Mouse (Mus musculus) kidney, postnatal 10 days (tissue): ENCODE results near the gene Slc44a1.

ENCODE experiments used
- DNase-seq: peaks from one replicate; pipeline ENCODE4 v3.0.0; 2021; ENCODE audit warnings: mixed read lengths

The Slc44a1 gene

DNA sequence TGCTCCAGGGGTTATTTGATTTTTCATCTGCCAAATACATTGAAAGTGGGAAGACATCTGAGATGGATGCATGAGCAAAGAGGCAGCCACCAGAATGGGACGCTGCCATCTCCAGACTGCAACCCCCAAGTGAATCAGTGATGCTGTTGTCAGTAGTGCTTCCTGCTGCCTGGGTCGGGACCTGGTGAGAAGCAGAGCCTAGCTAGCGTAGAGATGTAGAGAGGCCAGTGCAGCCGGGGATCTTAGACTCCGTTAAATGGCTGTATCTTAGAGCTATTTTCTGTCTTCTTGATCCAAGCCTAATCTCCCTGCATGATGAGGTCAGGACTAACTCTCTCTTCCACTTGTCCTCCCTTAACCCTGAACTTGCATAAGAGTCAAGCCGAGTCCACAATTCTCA, 179.9 kb downstream of the Slc44a1 start:
- DNase-seq = no peak

- no peak for DNase-seq
Observed at GRCm38 (mm10) chr4:53621084-53621483, 180.9 kb downstream of the Slc44a1 start.

DNA sequence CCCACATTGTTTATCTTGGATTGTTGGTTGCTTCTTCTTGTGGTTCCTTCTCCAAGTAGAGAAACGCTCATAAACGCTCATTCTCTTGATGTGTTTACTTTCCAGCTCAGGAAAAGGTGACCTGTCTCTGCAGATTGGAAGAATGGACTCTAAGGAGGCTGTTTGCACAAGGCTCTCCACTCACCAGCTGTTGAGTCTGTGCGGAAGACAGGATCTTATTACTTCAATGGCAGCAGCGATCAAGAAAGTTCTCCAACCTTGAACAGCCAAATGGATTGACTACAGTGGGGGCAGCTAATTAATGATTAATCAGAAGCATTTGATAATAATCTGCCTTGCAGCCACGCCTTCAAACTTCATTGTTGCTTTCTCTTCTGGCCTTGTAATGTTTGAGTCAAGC, 181.3 kb downstream of the Slc44a1 start:
- DNase-seq = no peak

DNA sequence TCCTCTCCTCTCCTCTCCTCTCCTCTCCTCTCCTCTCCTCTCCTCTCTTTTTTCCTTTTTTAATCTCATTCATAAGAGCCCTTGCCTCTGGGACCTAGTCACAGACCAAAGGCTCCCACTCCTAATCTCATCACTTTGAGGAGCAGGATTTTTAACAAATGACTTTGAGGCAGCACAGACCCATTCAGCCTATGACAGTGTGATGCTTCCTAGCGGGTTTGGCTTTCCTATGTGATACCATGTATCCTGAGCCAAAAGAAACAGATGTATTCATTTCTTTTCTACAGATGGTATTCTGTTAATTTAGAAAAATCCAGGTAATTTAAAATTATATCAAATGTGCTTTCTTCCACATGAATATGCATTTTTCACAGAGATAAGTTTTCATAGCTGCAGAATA, 183.5 kb downstream of the Slc44a1 start:
- no peak for DNase-seq

GRCm38 (mm10) chr4:53624816-53625215, 184.6 kb downstream of the Slc44a1 start:
- peak; percentile 85 for DNase-seq

- no peak for DNase-seq
Observed at GRCm38 (mm10) chr4:53625263-53625662, 185.1 kb downstream of the Slc44a1 start.

DNA sequence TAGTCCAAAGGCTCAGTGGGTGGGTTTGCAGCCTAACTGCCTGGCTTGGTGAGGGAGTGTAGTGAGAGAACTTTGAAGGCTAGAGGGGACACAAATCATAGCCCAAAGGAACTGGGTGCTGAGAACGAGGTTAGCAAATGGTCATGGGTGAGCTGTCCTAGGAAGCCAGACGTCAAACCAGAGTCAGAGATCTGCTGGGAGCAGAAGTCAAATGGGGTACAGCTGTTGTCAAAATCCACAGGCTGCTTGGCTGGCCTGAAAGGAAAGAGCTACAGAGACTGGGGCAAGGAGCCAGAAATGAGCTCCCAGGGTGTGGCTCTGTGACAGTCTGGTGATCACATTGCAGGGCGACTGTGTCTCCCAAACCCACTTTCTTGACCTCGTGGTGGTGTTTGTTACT, 188.7 kb downstream of the Slc44a1 start:
- peak; percentile 85 for DNase-seq

DNA sequence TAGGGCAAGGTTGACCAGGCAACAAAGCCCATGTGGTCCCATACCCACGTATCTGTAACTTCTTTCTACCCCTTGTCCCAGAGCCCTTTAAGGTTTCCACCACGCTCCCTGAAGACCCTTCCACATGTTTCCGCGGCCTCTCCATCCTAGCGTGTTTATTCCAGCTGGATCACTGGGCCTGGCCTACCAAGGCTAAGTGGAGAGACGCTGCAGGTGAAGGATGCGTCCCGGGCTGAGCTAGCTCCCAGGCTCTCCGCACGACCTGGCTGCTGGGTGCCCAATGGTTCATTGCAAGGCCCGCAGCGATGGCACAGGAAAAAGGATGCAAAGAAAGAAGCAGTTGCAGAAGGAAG, 190.7 kb downstream of the Slc44a1 start:
- DNase-seq = no peak

DNA sequence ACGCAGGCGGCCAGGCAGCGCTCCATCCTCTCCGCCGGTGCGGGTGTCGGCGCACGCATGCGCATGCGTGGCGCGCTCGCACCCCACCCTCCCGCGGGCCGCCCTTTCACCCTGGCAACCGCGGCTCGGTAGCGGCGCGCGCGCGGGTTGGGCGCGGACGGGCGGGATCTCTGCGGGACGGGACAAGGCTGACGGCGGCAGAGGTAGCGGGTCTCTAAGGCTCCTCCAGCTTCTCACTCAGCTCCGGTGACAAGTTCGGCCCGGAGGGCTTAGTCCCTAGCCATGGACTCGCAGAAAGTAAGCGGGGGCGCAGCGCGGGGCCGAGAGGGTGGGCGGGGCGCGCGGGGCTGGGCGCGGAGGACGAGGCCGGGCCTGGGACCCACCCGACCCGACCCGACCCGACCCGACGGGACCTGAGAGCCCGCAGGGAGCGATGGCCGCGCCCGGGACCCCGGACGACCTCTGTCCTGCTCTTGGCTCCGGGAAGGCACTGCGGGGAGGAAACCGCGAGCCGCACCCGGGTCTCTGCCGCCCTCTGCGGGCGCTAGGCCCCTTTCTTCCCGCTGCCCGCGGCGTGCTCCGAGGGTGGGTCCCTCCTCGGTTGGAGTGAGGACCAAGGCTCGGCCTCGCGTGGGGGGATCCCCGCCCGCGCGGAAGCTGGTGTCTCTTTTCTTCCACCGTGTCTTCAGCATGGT, 191.2 kb downstream of the Slc44a1 start, which contains the start of gene Fsd1l:
Gene Fsd1l (plus strand): TSS at position 156 of the 695 bp plus-strand sequence.
- peak; percentile 86 for DNase-seq

DNA sequence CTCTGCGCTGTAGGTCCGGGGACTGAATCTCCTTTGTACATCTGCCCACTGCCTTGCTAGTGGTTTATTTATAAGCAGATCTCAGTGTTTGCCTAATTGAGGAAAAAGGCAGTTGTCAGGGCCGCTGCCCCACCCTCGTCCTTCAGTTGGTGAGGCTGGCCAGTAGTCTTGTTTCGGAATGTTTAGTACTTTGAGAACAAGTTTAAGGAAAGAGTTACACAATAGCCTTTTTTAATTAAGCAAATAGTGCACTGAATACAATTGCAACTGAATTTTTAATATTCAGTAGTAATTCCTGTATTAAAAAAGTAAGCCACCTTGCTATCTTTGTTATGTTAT, 191.8 kb downstream of the Slc44a1 start:
- no peak for DNase-seq

DNA sequence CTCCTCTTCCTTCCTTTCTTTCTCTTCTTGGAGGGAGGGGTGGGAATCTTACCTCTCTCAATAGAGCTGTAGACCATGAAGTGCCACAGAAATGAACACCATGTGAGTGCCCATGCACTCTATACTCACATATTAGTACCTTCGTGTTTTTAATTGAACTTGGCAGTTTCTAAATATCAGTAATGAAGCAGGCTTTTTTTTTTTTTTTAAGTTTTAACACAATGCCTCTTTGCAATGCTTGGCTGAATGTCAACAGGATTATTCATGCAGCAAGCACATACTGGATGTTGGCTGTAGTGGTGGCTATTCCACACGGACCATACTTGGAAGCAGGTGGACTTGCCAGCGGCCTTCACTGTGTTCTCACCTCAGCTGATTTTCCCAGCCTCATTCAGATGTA, 195.1 kb downstream of the Slc44a1 start:
- no peak for DNase-seq

GRCm38 (mm10) chr4:53637269-53637909, 197.2 kb downstream of the Slc44a1 start:
- no peak for DNase-seq

DNA sequence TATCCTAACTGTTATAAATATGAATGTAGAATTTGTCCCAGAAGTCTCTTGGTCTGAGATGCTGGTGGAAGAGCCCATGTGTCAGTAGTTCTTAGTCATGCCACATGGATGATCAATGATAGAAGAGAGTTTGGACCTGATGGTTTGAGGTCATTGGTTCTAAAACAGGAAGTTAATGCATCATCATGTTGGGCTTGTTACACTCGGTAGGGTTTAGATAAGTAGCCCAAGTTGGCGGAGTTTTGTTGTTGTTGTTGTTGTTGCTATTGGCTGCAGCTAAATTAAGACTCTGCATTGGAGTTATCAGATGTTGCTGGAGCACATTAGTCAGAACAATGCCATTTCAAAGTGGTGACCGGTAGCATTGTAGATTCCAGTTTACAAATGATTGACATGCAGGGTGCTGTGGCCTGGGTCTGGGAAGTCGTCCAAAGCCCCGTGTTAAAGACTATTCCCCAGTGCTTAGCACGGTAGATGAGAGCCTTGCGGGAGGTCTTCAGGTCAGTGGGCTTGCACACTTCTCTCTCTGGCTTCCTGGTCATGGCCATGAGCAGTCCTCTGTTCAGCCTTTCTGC, 198.4 kb downstream of the Slc44a1 start:
- DNase-seq = no peak

DNA sequence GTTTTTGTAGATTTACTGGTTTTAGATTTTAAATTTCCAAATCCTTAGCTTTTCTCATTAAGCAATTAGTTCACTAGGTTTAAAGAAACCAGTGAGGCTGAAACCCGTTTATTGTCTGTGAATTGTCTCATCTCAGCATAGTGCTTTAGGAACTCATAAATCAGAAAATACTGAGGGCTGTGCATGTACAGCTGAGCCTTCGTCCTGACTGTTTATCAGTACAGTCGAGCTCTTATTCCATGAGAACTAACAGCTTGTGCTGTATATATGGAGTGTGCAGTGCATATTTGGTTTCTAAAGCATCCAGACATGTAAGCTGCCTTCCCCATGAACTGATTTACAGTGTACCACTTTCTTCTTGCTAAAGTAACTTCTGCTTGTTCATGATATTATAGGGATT, 217.8 kb downstream of the Slc44a1 start:
- DNase-seq = no peak

GRCm38 (mm10) chr4:53660711-53661110, 220.5 kb downstream of the Slc44a1 start:
- DNase-seq = no peak
